Mouse (Mus musculus) urinary bladder, postnatal 10 days (tissue): ENCODE measurements at regions not wholly inside any gene's neighbourhood (a gene's known extent, or its start where the extent isn't known, plus 50 kb on each side); places are given as distances from the start of the nearest gene placed in this dataset.

Experiments used
- DNase-seq: peaks from one replicate; pipeline ENCODE4 v3.0.0; 2022; ENCODE audit warnings: low spot score

GRCm38 (mm10) chr15:94219907-94220306 lies 245.3 kb downstream of the Adamts20 start:
- DNase-seq, result no peak

DNA sequence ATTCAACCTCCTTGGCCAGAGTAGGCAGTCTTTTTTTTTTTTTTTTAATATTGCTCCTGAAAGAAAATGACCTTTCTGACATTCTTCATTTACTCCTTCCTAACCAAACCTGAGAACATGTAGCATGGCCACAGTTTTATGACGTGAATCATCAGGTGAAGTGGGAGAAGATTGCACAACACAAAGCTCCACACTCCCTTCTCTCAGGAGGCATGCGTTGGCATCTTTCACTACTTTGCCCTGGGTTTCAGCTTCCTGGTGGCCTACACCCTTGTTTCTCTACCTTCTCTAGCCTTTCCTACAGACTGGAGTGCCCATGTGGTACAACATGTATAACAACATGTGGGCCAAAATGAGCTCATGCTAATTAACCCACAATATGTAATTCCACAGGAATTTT lies 248.5 kb downstream of the Adamts20 start:
- DNase-seq, result no peak

- DNase-seq, result no peak
Observed at GRCm38 (mm10) chr15:94214440-94214839, 250.8 kb downstream of the Adamts20 start.

DNA sequence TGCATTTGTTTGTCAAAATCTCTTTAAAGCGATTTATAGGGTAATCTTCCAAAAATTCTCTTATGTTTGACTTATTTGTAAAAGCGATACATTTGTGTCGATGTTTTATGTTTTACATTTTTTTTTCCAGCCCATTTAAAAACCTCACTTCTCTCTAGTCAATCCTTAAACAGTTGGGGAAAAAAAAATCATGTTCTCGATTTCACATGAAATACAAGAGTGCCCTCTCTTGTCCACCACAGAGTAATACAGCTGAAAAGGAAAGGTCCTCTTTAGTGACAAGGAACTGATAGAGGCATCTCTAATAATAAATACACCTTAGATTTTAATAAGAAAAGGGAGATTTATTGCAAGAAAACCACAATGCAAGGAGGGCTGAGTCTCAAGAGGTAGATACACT lies 251.8 kb downstream of the Adamts20 start:
- DNase-seq, result no peak

- DNase-seq, result no peak
Observed at GRCm38 (mm10) chr15:94208476-94208875, 256.7 kb downstream of the Adamts20 start.

DNA sequence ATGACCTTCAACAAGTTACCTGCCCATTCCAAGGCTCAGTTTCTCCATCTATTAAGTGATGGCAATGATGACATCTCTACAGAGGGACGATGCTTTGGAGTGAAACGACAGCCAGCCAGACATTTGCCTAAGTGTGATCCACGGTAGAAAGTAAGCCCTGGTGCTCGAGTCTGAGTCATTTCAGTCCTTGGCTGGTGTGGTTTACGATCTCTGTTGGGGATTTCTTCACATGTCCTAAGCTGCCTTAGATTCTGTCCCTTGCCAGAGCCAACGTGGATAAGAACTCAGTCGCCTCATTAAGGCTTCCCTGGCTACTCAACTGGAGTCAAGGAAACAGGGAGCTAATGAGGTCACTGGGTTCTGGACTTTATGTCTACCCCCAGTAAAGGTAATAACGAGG lies 258.8 kb downstream of the Adamts20 start:
- no peak for DNase-seq

DNA sequence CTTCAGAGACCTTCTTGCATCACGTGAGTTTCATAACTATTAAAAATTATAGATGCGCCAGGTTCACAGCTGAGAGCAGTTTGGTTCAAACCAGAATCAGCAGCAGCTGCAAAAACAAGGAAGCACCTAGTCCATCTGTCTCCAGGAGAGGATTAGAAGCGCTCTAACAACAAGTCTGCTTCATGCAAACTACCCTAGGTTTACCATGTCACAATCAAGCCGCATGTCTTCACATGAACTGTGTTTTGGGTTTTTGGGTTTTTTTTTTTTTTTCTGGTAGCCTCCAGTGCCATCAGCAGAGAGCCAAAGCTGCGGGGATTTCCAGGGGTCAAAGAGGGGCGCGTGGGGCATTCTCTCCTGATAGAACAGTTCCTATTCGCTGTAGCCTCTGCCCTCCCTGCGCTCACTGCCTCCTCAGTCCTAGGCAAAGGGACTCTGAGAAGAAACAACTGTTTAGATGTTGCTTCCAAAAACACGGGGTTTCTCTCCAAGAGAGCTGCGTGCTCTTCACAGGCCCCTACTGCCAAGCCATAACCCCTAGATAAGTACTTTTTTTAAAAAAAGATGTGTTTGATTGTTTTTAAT lies 259.8 kb downstream of the Adamts20 start:
- no peak for DNase-seq

- no peak for DNase-seq
Observed at GRCm38 (mm10) chr15:94190081-94190488, 275.1 kb downstream of the Adamts20 start.

- no peak for DNase-seq
Observed at GRCm38 (mm10) chr15:94187588-94187987, 277.6 kb downstream of the Adamts20 start.

DNA sequence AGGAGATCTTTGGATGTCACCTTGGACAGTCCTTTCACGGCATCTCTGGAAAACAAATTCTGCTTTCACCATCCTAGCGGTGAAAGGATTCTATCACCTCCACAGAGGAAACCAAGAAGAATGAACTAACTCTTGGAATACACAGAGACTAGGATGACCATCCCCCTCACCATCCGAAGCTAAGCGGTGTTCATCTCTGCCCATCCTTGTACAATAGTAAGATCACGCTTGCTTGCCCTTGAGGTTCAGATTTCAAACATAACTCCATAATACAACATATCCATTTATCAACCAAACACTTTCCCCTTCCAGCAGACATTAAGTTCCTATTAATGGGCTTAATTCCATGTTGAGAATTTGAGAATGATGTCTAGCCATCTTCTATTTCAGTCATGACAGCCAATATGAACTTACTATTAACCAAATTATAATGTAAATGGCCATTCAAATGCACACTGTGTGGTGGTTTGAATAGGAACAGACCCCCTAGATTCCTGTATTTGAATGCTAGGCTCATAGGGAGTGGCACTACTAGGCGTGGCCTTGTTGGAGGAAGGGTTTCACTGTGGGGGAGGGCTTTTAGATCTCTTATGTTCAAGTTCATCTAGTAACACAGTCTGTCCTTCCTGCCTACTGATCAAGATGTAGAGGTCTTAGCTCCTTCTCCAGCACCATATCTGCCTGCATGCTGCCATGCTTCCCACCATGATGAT lies 281.4 kb downstream of the Adamts20 start:
- DNase-seq, result no peak

- DNase-seq, result no peak
Observed at GRCm38 (mm10) chr15:94174083-94174482, 291.1 kb downstream of the Adamts20 start.

DNA sequence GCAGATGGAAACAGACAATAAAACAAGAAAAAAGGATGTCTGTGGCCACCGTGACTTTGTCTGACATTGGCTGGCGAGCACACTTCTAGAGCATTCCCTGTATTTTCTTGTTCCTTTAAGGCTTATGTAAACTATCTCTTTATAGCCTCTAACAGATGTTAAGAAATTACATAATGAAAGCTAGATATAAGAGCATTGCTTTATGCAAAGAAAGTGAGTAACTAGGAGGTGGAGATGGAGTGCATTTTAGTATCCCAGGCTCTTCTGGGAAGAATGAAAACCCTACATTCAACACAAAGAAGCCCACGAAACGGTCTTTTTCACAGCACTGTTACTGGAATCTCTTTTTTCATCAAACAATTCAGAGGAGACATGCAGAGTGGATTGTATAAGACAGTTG lies 304.4 kb downstream of the Adamts20 start:
- no peak for DNase-seq

DNA sequence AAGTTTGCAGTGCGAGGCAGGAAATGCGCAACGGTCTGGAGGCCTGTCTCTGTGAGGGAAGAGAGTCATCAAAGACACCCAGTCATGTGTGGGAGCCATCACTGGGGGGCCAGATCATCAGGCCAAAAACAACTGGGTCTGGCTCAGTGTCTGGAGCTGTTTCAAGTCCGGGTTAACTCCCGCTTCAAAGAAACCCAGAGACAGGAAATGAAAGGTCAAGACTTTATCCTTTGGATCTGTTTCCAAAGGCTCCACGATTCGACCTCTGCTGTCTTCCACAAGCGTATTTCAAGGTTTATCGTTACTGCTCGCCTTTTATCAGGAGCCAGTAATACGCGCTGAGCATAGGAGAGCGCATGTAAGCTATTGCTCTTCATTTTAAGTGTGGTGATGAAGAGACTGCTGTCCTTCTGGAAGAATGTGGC lies 325.7 kb downstream of the Adamts20 start:
- DNase-seq, result no peak

DNA sequence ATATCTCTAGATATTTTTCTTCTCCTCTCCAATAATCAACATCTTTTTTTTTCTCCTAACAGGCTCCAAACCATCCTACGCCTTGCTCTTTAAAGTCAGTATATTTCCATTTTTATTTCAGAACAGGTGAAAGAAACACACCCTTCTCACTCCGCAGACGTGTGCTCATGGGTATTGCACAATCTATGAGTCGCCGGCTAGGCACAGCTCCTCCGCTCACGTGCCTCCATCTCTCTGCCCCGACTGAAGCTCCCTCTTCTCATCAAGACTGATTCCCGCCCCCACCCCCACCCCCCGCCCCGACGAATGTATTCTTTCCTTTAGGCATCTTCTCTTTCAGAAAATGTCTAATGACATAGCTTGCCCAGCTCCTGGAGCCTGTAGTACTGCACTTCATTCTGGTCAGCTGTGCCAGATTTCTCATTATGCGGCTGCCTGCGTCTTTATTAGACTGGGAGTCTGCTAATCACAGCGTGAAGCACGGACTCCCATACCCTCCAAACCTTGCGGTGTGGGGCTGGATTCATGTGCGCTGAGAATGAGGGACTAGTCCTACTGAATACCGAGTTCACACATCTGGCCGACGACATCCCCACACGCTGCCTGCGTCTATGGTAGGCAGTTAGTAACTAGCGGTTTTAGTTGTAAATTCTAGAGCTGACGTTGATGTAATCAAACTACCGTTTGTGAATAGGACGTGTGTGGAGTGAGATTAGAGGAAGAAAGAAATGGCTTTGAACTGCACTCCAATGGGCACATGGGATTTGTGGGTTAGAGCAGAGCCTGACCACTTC lies 327.9 kb downstream of the Adamts20 start:
- DNase-seq, result no peak

DNA sequence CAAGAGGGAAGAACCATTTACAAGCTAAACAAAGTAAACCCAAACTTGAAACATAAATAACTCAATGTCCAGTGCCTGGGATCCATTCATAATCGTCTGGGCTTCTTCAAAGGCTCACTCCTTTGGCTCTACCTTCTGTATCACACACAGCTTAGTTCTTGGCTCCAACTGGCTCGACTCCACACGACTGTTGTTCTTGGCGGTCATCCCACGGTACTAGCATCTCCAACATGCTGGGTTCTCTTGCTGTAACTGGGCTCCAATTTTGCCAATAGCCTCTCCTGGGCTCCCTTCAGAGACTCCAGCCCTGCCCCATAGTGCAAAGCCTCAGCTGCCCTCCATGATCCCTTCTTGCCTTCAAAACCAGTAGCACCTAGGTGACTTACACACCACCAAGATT lies 352.4 kb downstream of the Adamts20 start:
- no peak for DNase-seq

GRCm38 (mm10) chr15:94107186-94107716 lies 358.0 kb downstream of the Adamts20 start:
- no peak for DNase-seq

- no peak for DNase-seq
Observed at GRCm38 (mm10) chr15:94090644-94091043, 374.6 kb downstream of the Adamts20 start.

DNA sequence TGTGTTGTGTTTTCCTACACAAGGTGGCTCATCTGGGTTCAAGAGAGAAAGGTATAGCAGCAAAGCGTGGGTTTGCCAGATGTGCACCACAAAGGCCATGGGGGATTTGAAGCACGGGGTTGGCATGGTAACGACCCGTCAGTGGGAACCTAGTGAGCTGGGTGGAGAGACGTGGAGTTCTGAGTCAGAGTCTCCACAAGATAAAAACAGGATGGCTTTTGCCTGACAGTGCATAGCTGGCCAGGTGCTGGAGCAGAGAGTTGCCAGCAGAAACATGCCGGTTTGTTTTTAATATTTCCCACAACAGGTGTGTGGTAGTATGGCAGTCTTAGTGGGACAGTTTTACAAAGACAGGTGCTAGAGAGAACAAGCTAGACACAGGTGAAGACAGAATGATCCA lies 375.4 kb downstream of the Adamts20 start:
- DNase-seq, result no peak

GRCm38 (mm10) chr15:94082369-94082768 lies 382.8 kb downstream of the Adamts20 start:
- no peak for DNase-seq

DNA sequence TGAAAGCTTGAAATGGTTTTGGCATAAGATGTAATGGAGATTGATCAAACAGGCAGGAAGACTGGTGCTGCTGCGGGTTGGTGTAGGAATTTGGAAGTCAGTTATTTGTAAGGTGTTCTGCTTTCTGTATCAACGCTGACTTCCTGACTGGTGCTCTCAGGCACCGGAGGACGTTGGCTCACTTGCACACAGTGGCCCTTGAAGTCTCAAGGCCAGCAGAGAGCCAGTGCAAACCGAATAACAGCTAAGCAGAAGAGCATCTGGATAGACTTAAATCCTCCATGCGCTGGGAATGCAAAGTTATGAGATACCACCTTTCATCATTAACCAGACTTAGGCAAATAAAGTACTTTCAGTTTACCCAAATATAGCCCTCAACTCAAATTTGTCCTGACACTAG lies 388.2 kb downstream of the Adamts20 start:
- DNase-seq, result no peak

DNA sequence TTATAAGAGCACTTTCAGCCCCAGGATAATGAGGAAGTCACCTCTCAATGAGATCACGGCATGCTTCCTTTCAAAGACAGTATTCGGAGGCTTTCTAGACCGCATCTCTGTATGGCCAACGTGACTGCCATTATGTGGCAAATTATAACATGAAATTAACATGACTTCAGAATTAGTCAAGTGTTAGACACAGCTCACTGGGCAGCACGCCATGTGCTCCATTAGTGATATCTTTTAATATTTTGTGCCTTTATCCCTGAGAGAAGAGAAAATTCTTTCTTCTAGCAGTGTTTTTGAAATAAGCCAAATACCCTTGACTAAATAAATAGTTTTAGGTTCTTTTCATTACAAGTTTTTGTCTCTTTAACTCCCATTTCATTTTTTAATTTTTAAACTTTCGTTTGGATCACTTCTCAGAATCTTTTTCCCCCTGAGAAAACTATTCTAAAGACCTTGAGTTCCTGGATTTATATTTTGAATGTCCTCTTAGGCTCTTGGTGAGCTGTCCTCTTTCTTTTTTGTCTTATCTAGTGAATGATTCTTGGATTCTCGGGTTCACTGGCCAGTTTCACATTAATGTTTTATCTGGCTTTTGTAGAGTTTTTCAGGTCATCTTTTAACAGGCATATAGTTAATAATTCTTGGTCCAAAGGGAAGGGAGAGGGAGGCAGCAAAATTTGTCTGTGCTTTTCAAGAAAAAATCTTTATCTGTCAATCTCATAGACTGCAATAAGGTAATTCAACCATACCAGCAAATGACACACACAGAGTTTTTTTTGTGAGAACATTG lies 390.9 kb downstream of the Adamts20 start:
- DNase-seq, result no peak

DNA sequence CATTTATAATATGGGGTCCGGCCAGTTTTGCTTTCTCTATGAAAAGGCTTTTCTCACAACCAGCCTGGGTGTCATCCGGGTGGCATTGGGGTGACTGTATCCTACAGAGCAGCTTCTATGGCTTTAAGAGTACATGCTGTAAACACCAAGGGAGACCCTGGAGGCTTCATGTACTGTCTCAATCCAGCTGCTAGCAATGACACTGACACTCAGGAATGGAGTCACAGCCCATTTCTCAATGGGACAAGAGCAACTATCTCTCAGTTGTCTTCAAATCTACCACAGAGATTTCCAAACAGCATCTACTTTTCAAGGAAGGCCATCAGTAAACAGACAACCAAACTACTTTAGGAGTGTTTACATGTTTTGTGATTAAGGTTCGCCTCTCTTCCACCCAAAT lies 397.5 kb downstream of the Adamts20 start:
- DNase-seq, result no peak
